Mouse (Mus musculus): ENCODE measurements at regions not wholly inside any gene's neighbourhood (a gene's known extent, or its start where the extent isn't known, plus 50 kb on each side); places are given as distances from the start of the nearest gene placed in this dataset.

GRCm38 (mm10) chr14:107785242-107785641, 1128.7 kb downstream of the Slitrk1 start:
- Histone ChIP-seq H3K4me2 (ENCODE audit: insufficient read depth, low read depth, poor library complexity, severe bottlenecking) (no peak overlapping the region), H3K4me3 (replicated peaks in 1 of 3; ENCODE audit: low read depth in 2 of 3, low read length in 2 of 3, poor library complexity in 1 of 3) (no peak overlapping the region), H3K9me3 (replicated peaks; ENCODE audit: low read length) (peaks cover 10% of the 10 kb centered on the region), H3K79me2 (replicated peaks; ENCODE audit: control insufficient read depth, extremely low read depth, insufficient read depth, poor library complexity, severe bottlenecking) (no peaks in the 10 kb centered on the region), H3K9ac (ENCODE audit: insufficient read depth, low read depth) (no peak overlapping the region), H3K36me3 (replicated peaks in 1 of 2; ENCODE audit: control insufficient read depth in 1 of 2, insufficient read depth in 1 of 2, low read length in 1 of 2) (no peaks in the 10 kb centered on the region), H3K27ac (ENCODE audit: insufficient read depth, low read depth) (no peak overlapping the region), H3K27me3 (replicated peaks) (no peaks in the 10 kb centered on the region), H3K4me1 (ENCODE audit: control insufficient read depth in 1 of 2, insufficient read depth in 2 of 2) (no peaks in the 10 kb centered on the region)
- dilution Hi-C loops (cut with MboI; ENCODE audit: extremely low pct_ligation_motif_present, extremely low pct_unique_long_range_greater_than_20kb, low sequenced_read_pairs), result no loop called here
- in situ Hi-C loops (cut with MboI; ENCODE audit: low pct_ligation_motif_present, low pct_unique_long_range_greater_than_20kb, low sequenced_read_pairs), result no loop called here
- DNase-seq (ENCODE audit: extremely low read depth), result no peak
- TF ChIP-seq MEF2A (IDR thresholded peaks at IDR 0.05; ENCODE audit: borderline replicate concordance, low read depth, low read length) (no peak), NRF1 (IDR thresholded peaks at IDR 0.05; ENCODE audit: low read depth, low read length) (no peak), SIN3A (IDR thresholded peaks at IDR 0.05; ENCODE audit: low read length) (no peak), NELFE (IDR thresholded peaks at IDR 0.05; ENCODE audit: low read depth, low read length) (no peak), ELF1 (IDR thresholded peaks at IDR 0.05; ENCODE audit: low read depth, low read length) (no peak)

Measured in CH12.LX (cell line).